Mouse (Mus musculus): ENCODE measurements at regions not wholly inside any gene's neighbourhood (a gene's known extent, or its start where the extent isn't known, plus 50 kb on each side); places are given as distances from the start of the nearest gene placed in this dataset.

DNA sequence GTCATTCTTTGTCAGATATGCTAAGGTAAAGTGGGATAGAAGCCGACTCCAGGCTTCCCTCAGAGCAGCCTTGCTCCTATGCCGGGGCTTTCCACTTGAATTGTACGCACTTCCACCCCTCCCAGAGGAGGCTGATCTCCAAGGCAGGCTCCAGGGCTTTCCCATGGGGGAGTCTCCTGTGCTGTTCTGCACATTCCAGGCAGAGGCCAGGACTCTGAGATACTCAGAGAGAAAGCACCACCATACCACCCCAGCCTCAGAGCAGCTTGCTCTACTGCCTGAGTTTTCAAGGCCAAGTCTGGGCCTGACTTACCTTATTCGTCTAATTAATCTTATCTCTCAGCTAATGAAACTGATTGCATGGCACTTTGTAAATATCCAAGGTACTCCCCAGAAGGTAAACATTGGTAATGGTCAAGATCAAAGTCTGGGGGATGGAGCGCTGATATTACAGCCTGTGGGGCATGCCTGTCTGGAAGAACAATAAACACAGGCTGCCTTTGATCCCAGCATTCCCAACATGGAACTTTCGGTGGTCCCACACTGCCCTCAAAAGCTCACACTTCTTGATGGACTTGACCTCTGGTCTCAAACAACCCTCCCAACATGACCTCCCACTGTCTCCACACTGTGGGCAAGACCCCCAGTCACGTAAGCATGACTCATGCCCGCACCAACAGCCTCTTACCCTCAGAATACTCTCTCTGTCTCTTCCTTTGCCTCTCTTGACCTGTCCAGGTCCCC is 111.6 kb upstream of the Nfe2l3 start:
- H3K36me3 ChIP-seq (ENCODE audit: control insufficient read depth, insufficient read depth, low read length) = no peaks in the 10 kb centered on the region
- no peak overlapping the region; the same call in 1 of the 2 replicates for H3K27ac ChIP-seq (replicated peaks; ENCODE audit: insufficient read depth, low read depth, low read length)
- DNase-seq (ENCODE audit: extremely low read depth, low read depth, low spot score) = peak; percentile 72
- TF ChIP-seq POLR2A (IDR thresholded peaks at IDR 0.05; ENCODE audit: extremely low read depth, insufficient read depth, low read length) = no peak
- H3K27me3 ChIP-seq (ENCODE audit: control insufficient read depth, insufficient read depth, low read length) = no peaks in the 10 kb centered on the region
- H3K79me2 ChIP-seq (ENCODE audit: control insufficient read depth, insufficient read depth, low read length) = no peaks in the 10 kb centered on the region
- H3K4me3 ChIP-seq (ENCODE audit: insufficient read depth, low read depth, low read length) = no peak overlapping the region
- no peak overlapping the region for H3K9ac ChIP-seq (ENCODE audit: low read depth, low read length)
- H3K4me1 ChIP-seq (ENCODE audit: control insufficient read depth, insufficient read depth, low read length) = peaks cover 7% of the 10 kb centered on the region
- 30% methylated on average over 8 of the region's 8 CpGs for WGBS

DNA sequence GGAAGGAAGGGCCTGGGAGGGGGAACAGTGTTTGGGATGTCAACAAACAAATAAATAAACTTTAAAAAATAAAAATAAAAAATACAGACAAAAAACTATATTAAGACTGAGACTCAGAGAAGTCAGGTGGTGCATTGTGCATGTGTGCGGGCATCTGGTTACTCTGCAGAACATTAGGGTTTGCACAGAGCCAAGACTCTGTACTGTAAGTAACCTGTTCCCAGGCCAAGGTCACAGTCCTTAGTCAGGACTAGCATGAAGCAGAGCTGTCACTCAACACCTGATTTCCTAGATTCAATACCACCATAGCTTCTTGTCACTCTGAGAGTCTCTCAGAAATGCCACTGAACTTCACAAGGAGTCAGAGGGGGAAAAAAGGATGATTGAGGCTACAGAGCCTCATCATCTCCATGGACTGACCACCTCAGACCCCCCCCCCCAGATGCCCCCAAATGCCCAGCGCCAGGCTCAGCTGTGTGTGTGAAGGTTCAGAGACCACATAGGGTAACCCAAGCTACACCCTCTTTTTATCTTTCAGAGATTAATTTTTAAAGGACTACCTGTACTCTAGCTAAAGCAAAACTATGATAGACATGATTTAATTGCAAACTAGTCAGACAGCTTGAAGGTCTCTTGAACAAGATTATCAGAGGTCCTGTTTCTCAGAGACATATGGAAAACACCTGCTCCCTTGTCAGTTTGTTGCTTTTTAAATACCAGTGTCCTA is 106.2 kb upstream of the Nfe2l3 start:
- H3K27ac ChIP-seq (replicated peaks; ENCODE audit: insufficient read depth, low read depth, low read length) = no peak overlapping the region
- WGBS = 82% methylated on average over 2 of the region's 2 CpGs
- H3K27me3 ChIP-seq (ENCODE audit: control insufficient read depth, insufficient read depth, low read length) = no peaks in the 10 kb centered on the region
- TF ChIP-seq POLR2A (IDR thresholded peaks at IDR 0.05; ENCODE audit: extremely low read depth, insufficient read depth, low read length) = no peak
- no peak for TF ChIP-seq CTCF (IDR thresholded peaks at IDR 0.05; ENCODE audit: low read depth, low read length)
- peaks cover 4% of the 10 kb centered on the region; the same call in 1 of the 2 replicates for H3K4me1 ChIP-seq (ENCODE audit: control insufficient read depth, insufficient read depth, low read length)
- no peak overlapping the region for H3K9ac ChIP-seq (ENCODE audit: low read depth, low read length)
- H3K79me2 ChIP-seq (ENCODE audit: control insufficient read depth, insufficient read depth, low read length) = no peaks in the 10 kb centered on the region
- no peak overlapping the region for H3K4me3 ChIP-seq (ENCODE audit: insufficient read depth, low read depth, low read length)
- no peaks in the 10 kb centered on the region for H3K36me3 ChIP-seq (ENCODE audit: control insufficient read depth, insufficient read depth, low read length)
- DNase-seq (ENCODE audit: extremely low read depth, low read depth, low spot score) = peak; percentile 5

DNA sequence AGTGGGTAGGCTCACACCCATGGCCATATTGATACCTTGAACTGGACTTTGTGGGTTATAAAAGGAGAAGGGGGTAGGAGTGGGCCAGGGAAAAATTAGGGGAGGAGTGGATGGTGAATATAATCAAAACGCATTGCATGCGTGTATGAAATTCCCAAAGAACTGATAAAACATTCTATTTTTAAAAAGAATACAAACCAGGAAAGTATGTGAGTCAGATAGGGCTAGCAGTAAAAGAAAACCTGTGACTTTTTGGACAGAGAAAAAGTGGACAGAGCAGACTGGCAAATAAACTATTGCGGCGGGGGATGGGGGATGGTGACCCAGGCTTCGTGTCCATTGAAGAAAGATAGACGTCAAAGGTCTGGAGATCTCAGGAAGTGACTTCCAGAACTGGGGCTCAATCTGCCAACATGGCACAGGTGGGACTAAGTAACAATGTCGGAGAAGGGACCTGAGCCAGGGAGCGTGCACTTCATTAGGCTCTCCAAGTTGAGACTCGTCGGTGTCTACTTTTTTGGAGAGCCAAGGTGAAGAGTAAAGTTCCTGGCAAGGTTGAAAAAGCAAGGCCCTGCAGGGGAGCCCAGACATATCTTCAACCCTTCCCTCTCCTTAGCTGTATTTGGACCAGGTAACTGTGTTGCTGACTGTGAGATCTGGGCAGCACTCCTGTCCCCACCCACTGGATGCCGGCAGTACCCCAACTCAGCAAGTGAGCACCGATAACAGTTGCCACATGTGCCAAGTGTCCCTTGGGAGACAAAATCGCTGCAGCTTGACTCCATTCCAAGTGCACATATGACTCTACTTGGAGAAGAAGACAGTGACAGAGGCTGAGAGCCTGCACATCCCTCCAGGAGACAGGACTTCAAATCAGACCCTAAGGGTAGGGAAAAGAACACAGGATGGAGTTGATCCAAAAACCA is 103.1 kb upstream of the Nfe2l3 start:
- no peaks in the 10 kb centered on the region for H3K27me3 ChIP-seq (ENCODE audit: control insufficient read depth, insufficient read depth, low read length)
- peaks cover 2% of the 10 kb centered on the region; the same call in 1 of the 2 replicates for H3K4me1 ChIP-seq (ENCODE audit: control insufficient read depth, insufficient read depth, low read length)
- TF ChIP-seq CTCF (IDR thresholded peaks at IDR 0.05; ENCODE audit: low read depth, low read length) (no peak), POLR2A (IDR thresholded peaks at IDR 0.05; ENCODE audit: extremely low read depth, insufficient read depth, low read length) (no peak)
- DNase-seq (ENCODE audit: extremely low read depth, low read depth, low spot score) = no peak
- H3K9ac ChIP-seq (ENCODE audit: low read depth, low read length) = no peak overlapping the region
- no peak overlapping the region for H3K27ac ChIP-seq (replicated peaks; ENCODE audit: insufficient read depth, low read depth, low read length)
- H3K79me2 ChIP-seq (ENCODE audit: control insufficient read depth, insufficient read depth, low read length) = no peaks in the 10 kb centered on the region
- H3K36me3 ChIP-seq (ENCODE audit: control insufficient read depth, insufficient read depth, low read length) = no peaks in the 10 kb centered on the region
- no peak overlapping the region for H3K4me3 ChIP-seq (ENCODE audit: insufficient read depth, low read depth, low read length)
- WGBS = 80% methylated on average over 13 of the region's 13 CpGs

DNA sequence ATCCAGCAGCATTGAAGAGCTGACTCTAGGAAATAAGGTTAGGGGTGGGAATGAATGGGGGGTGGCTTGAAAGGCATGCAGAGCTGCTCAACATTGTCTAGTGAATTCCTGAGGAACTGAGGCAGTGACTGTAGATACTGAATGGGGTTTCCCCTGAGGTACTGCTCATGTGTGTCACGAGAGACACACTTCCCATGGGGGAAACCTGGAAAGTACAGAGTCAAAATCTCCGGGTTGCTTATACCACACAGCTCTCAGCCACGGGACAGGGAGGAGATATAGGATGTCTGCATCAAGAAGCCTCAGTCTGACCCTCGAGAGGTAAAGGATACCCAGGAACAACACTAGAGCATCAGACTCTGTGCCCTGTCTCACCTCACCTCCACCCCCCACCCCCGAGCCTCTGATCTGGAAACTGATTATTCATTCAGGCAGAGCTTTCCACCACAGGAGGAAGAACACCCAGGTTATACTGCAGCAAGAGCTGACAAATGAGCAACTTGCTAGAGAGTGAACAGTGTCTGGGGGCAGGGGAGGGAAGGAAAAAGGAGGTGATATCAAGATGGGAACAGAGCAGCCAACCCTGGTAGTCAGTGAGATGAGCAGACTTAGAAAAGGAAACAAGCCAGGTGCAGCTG is 102.3 kb upstream of the Nfe2l3 start:
- TF ChIP-seq CTCF (IDR thresholded peaks at IDR 0.05; ENCODE audit: low read depth, low read length) (no peak), POLR2A (IDR thresholded peaks at IDR 0.05; ENCODE audit: extremely low read depth, insufficient read depth, low read length) (no peak)
- Histone ChIP-seq H3K27ac (replicated peaks; ENCODE audit: insufficient read depth, low read depth, low read length) (no peak overlapping the region), H3K36me3 (ENCODE audit: control insufficient read depth, insufficient read depth, low read length) (no peaks in the 10 kb centered on the region), H3K9ac (ENCODE audit: low read depth, low read length) (no peak overlapping the region), H3K79me2 (ENCODE audit: control insufficient read depth, insufficient read depth, low read length) (no peaks in the 10 kb centered on the region), H3K4me1 (ENCODE audit: control insufficient read depth, insufficient read depth, low read length) (peaks cover 2% of the 10 kb centered on the region; the same call in 1 of the 2 replicates), H3K4me3 (ENCODE audit: insufficient read depth, low read depth, low read length) (no peak overlapping the region), H3K27me3 (ENCODE audit: control insufficient read depth, insufficient read depth, low read length) (no peaks in the 10 kb centered on the region)
- DNase-seq (ENCODE audit: extremely low read depth, low read depth, low spot score) = no peak
- 72% methylated on average over 5 of the region's 5 CpGs for WGBS

DNA sequence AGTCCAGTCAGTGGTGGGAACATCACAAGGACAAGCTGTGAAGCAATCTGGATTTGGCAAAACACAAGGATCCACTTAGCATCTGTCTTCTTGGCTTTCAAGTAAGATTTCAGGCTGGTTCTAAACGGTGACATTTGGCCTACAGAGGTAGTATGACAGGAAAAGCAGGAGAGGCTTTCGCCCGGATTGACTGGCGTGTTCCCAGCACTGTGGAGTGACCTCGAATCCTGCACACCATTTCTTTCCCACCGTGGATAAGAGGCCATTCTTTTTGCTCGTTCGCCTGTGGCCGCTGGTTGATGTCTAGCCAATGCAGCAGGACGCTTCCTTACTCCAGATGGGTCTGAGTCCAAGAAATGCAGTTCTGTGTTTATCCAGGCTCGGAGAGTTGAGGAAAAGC is 99.6 kb upstream of the Nfe2l3 start:
- TF ChIP-seq CTCF (IDR thresholded peaks at IDR 0.05; ENCODE audit: low read depth, low read length) (no peak), POLR2A (IDR thresholded peaks at IDR 0.05; ENCODE audit: extremely low read depth, insufficient read depth, low read length) (no peak)
- H3K4me1 ChIP-seq (ENCODE audit: control insufficient read depth, insufficient read depth, low read length) = no peaks in the 10 kb centered on the region
- H3K27me3 ChIP-seq (ENCODE audit: control insufficient read depth, insufficient read depth, low read length) = no peaks in the 10 kb centered on the region
- no peaks in the 10 kb centered on the region for H3K79me2 ChIP-seq (ENCODE audit: control insufficient read depth, insufficient read depth, low read length)
- no peak for DNase-seq (ENCODE audit: extremely low read depth, low read depth, low spot score)
- no peaks in the 10 kb centered on the region for H3K36me3 ChIP-seq (ENCODE audit: control insufficient read depth, insufficient read depth, low read length)
- H3K4me3 ChIP-seq (ENCODE audit: insufficient read depth, low read depth, low read length) = no peak overlapping the region
- 79% methylated on average over 11 of the region's 11 CpGs for WGBS
- no peak overlapping the region for H3K27ac ChIP-seq (replicated peaks; ENCODE audit: insufficient read depth, low read depth, low read length)
- H3K9ac ChIP-seq (ENCODE audit: low read depth, low read length) = no peak overlapping the region
